Mouse (Mus musculus) midbrain, postnatal 0 days (tissue): ENCODE results near the gene Krtcap2. TPM values are rescaled to one million over a fixed set of nuclear protein-coding genes. Genes with fewer than 3 reads are reported as not detected.

ENCODE experiments used
- ATAC-seq: fragments of 200-750 bp; cut with Nextera tagmentation; 2 replicates; pipeline ENCODE4 v1.8.0; 2017; ENCODE audit warnings: moderate number of reproducible peaks, mild to moderate bottlenecking, moderate TSS enrichment, moderate library complexity; ENCODE audit not compliant: low FRiP score
- DNase-seq: peaks from one replicate; pipeline ENCODE4 v3.0.0-alpha.2; 2015; ENCODE audit warnings: low spot score
- H3K27ac ChIP-seq: fragments of 300-500 bp; sonication (generic); 2 replicates; pipeline ENCODE4 v1.5.1; 2014; ENCODE audit warnings: low read depth, mild to moderate bottlenecking, low read length, mixed read lengths
- H3K27me3 ChIP-seq: fragments of 300-500 bp; sonication (generic); 2 replicates; pipeline ENCODE4 v1.6.1; 2014; ENCODE audit warnings: low read length, control low read depth, mixed read lengths; ENCODE audit not compliant: insufficient read depth
- H3K36me3 ChIP-seq: fragments of 300-500 bp; sonication (generic); 2 replicates; pipeline ENCODE4 v1.6.1; 2014; ENCODE audit warnings: low read length, control low read depth, mixed read lengths; ENCODE audit not compliant: insufficient read depth
- H3K4me1 ChIP-seq: fragments of 300-500 bp; sonication (generic); 2 replicates; pipeline ENCODE4 v1.6.1; 2014; ENCODE audit warnings: mild to moderate bottlenecking, control low read depth, antibody characterized with exemption, low read length, mixed read lengths; ENCODE audit not compliant: insufficient read depth
- H3K4me2 ChIP-seq: fragments of 300-500 bp; sonication (generic); 2 replicates; pipeline ENCODE4 v1.6.1; 2014; ENCODE audit warnings: low read depth, mild to moderate bottlenecking, low read length, mixed read lengths; ENCODE audit not compliant: poor library complexity, severe bottlenecking
- H3K4me3 ChIP-seq: fragments of 300-500 bp; sonication (generic); 2 replicates; pipeline ENCODE4 v1.5.1; 2014; ENCODE audit warnings: low read depth, mild to moderate bottlenecking, low read length, moderate library complexity
- H3K9ac ChIP-seq: fragments of 300-500 bp; sonication (generic); replicated peaks from 2 replicates; pipeline ENCODE4 v1.6.1; 2014; ENCODE audit warnings: mild to moderate bottlenecking, low read length, moderate library complexity, mixed read lengths; ENCODE audit not compliant: poor library complexity, severe bottlenecking
- H3K9me3 ChIP-seq: fragments of 300-500 bp; sonication (generic); 2 replicates; pipeline ENCODE4 v1.6.1; 2016; ENCODE audit warnings: low read length, control low read depth
- CTCF ChIP-seq: IDR thresholded peaks from 2 replicates; pipeline ENCODE4 v1.5.1; 2016; ENCODE audit warnings: antibody characterized with exemption, mild to moderate bottlenecking
- WGBS: fragments of 180-500 bp; shearing (Covaris S2); extraction: QIAGEN DNeasy Blood & Tissue Kit; methylation state at CpG from one replicate; pipeline ENCODE4 v1.1.7; 2014; 5-methylcytosine and 5-hydroxymethylcytosine counted together
- polyA plus RNA-seq: library from polyadenylated mRNA; unstranded; fragments of >200 nt; fragmentation: Nextera tagmentation; extraction: Ambion mirVana; gene quantifications from 2 replicates; pipeline ENCODE4 v1.2.1, GENCODE M21; 2015
- total RNA-seq: library from RNA; depleted of rRNA; stranded (reverse); fragments of >200 nt; gene quantifications from 2 replicates; pipeline ENCODE4 v1.2.3, GENCODE M21; 2014

Gene Krtcap2
- total and polyA plus RNA-seq, 2 experiments from 2014 or later = 93.9 to 219 TPM

- Histone ChIP-seq H3K9ac (peak overlapping the region; percentile 93), H3K36me3 (peaks cover 29% of the 10 kb centered on the region), H3K9me3 (no peaks in the 10 kb centered on the region), H3K27ac (peak overlapping the region; percentile 97), H3K27me3 (no peaks in the 10 kb centered on the region), H3K4me2 (peak overlapping the region; percentile 92), H3K4me1 (peaks cover 12% of the 10 kb centered on the region; the same call in 1 of the 2 replicates), H3K4me3 (peak overlapping the region; percentile 70)
- WGBS = 3% methylated on average over 19 of the region's 26 CpGs
- ATAC-seq = peak; percentile 49
- TF ChIP-seq CTCF = no peak
- peak; percentile 93 for DNase-seq
Observed at GRCm38 (mm10) chr3:89244982-89245687, 631 bp upstream of the Krtcap2 start.

- peak; percentile 95 for DNase-seq
- ATAC-seq = peak; percentile 68
- Histone ChIP-seq H3K9me3 (no peaks in the 10 kb centered on the region), H3K4me1 (peaks cover 12% of the 10 kb centered on the region; the same call in 1 of the 2 replicates), H3K4me2 (peak within 1 kb of the TSS; percentile 92), H3K9ac (peak within 1 kb of the TSS; percentile 93), H3K36me3 (peaks cover 16% of the 10 kb centered on the region), H3K27me3 (no peaks in the 10 kb centered on the region), H3K27ac (peak within 1 kb of the TSS; percentile 97), H3K4me3 (peak within 1 kb of the TSS; percentile 70)
- peak; percentile 99 for TF ChIP-seq CTCF
- 1% methylated on average over 41 of the region's 42 CpGs for WGBS
Observed at GRCm38 (mm10) chr3:89246261-89247100, 715 bp downstream of the Krtcap2 start, which contains the start of gene Trim46. TSS of gene Trim46 (minus strand) at chr3:89246309.

- H3K9me3 ChIP-seq = no peaks in the 10 kb centered on the region
- peak overlapping the region; percentile 92 for H3K4me2 ChIP-seq
- 90% methylated on average over 4 of the region's 4 CpGs for WGBS
- H3K36me3 ChIP-seq = peaks cover 6% of the 10 kb centered on the region; the same call in 1 of the 2 replicates
- no peak overlapping the region for H3K27ac ChIP-seq
- no peak overlapping the region for H3K4me3 ChIP-seq
- DNase-seq (no peak), ATAC-seq (no peak)
- no peak for TF ChIP-seq CTCF
- H3K4me1 ChIP-seq = peaks cover 12% of the 10 kb centered on the region; the same call in 1 of the 2 replicates
- no peaks in the 10 kb centered on the region for H3K27me3 ChIP-seq
- no peak overlapping the region for H3K9ac ChIP-seq
Observed at GRCm38 (mm10) chr3:89247466-89247865, 1.7 kb downstream of the Krtcap2 start.

- Histone ChIP-seq H3K4me2 (no peak overlapping the region), H3K27me3 (no peaks in the 10 kb centered on the region), H3K9ac (no peak overlapping the region), H3K4me1 (peaks cover 7% of the 10 kb centered on the region; the same call in 1 of the 2 replicates), H3K36me3 (peaks cover 5% of the 10 kb centered on the region; the same call in 1 of the 2 replicates), H3K4me3 (no peak overlapping the region), H3K9me3 (no peaks in the 10 kb centered on the region), H3K27ac (no peak overlapping the region)
- DNase-seq (peak; percentile 69), ATAC-seq (no peak)
- 24% methylated on average over 7 of the region's 7 CpGs for WGBS
- peak; percentile 76 for TF ChIP-seq CTCF
Observed at GRCm38 (mm10) chr3:89250435-89251040, 4.8 kb downstream of the Krtcap2 start.

GRCm38 (mm10) chr3:89251365-89251895 lies 5.7 kb downstream of the Krtcap2 start:
- peak overlapping the region; percentile 21 for H3K4me2 ChIP-seq
- WGBS = 7% methylated on average over 17 of the region's 17 CpGs
- DNase-seq (no peak), ATAC-seq (no peak)
- no peak overlapping the region for H3K9ac ChIP-seq
- H3K27ac ChIP-seq = no peak overlapping the region
- no peak for TF ChIP-seq CTCF
- peaks cover 5% of the 10 kb centered on the region; the same call in 1 of the 2 replicates for H3K36me3 ChIP-seq
- H3K9me3 ChIP-seq = no peaks in the 10 kb centered on the region
- H3K27me3 ChIP-seq = no peaks in the 10 kb centered on the region
- H3K4me3 ChIP-seq = peak overlapping the region; percentile 1; the same call in 1 of the 2 replicates
- H3K4me1 ChIP-seq = peaks cover 7% of the 10 kb centered on the region; the same call in 1 of the 2 replicates
